Mouse (Mus musculus) brain, embryonic 14.5 days (tissue): ENCODE results near the gene Cyp11a1.

Experiments used
- CTCF ChIP-seq: fragments of 200-500 bp; IDR thresholded peaks from 2 replicates; pipeline ENCODE4 v1.5.1; 2012; ENCODE audit warnings: inconsistent platforms, mild to moderate bottlenecking, moderate library complexity, borderline replicate concordance; ENCODE audit not compliant: insufficient read depth, insufficient read length; ENCODE audit errors: extremely low read depth
- POLR2A ChIP-seq: fragments of 200-500 bp; IDR thresholded peaks from 2 replicates; pipeline ENCODE4 v1.6.1; 2012; ENCODE audit warnings: mild to moderate bottlenecking, inconsistent platforms, borderline replicate concordance; ENCODE audit not compliant: poor library complexity, insufficient read depth, insufficient read length, severe bottlenecking; ENCODE audit errors: extremely low read depth

DNA sequence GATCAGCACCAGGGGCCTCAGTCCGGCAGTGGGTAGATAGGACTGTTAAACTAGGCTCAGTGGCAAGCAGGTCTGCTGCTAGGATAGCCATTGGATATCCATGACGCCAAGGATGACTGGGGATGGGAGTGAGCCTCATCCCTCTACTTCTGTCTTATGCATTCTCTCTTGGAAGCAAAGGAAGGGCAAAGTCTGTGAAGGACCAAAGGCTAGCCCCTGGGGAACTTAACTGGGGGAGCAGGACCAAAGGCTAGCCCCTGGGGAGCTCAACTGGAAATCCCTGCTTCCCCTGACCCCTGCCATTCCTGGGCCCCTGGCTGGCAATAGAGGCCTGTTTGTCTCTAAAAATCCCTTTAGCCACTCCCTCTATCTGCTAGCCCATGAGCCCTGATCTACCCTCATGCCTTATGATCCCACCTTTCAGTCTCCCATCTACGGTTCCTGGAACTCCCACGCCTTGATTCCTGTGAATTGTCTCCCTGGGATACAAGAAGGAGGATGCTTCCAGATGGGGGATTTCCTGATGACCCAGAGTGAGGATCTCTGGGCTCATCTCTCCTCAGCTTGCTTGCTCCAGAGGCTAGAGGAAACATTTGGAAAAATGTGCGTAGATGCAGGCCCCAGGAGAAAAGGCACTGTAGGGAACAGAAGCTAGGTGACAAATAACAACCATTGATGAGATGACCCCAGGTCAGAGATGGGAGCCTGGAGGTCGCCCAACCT, 41.5 kb upstream of the Cyp11a1 start:
- TF ChIP-seq CTCF = no peak
- TF ChIP-seq POLR2A = no peak
